Mouse (Mus musculus): ENCODE measurements around the gene Gm4969. TPM values are rescaled to one million over a fixed set of nuclear protein-coding genes. Genes with fewer than 3 reads are reported as not detected.
"Not testable (repeated sequence)": the region's sequence is repeated elsewhere in the genome, so short reads cannot be mapped to it uniquely, and the experiment has no call there.

Gene Gm4969
- not detected for total RNA-seq (2022)

- no peak for DNase-seq (ENCODE audit: low spot score)
Observed at GRCm38 (mm10) chr7:19118028-19118771, at the start of gene Gm4969. Gene Gm4969, minus strand, starts transcription at chr7:19118368.

DNA sequence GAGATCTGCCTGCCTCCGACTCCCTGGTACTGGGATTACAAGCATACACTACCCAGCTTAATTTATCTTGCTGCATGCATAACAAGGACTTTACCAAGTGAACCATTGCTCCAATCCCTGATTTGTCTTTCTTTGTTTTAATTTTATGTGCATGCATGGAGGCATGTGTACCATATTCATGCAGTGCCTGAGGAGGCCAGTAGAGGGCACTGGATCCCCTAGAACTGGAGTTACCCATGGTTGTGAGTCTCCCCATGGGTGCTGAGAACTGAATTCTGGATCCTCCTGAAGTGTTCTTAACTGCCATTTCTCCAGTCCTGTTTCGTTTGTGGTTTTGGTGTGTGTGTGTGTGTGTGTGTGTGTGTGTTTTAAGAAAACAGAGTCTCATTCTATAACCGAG is 48.8 kb upstream of the Gm4969 start:
- DNase-seq (ENCODE audit: low spot score) = no peak

GRCm38 (mm10) chr7:19165656-19166423 is 47.7 kb upstream of the Gm4969 start, which contains the start of gene Gipr:
Gene Gipr, minus strand, starts transcription at chr7:19166127.
- no peak for DNase-seq (ENCODE audit: low spot score)

- DNase-seq (ENCODE audit: low spot score) = no peak
Observed at GRCm38 (mm10) chr7:19164978-19165377, 46.8 kb upstream of the Gm4969 start.

DNA sequence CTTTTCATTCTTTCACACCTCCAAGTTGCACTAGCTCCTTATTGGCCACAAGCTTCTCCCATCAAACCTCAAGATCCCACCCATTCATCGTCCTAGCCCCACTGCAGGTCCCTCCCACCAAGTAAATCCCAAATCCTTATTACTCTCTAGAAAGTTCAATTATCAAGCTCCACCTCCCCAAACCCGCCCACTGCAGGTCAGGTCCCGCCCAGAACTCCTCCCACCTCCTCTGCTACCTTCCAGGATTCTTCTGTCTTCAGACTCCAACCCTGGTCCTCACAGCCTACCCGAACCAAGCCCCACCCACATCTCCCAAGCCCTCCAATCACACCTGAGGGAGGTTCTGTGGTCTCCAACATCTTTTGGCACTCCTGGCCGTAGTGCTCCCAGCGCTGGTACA is 46.0 kb upstream of the Gm4969 start:
- DNase-seq (ENCODE audit: low spot score) = no peak

- no peak for DNase-seq (ENCODE audit: low spot score)
Observed at GRCm38 (mm10) chr7:19163752-19164151, 45.6 kb upstream of the Gm4969 start.

DNA sequence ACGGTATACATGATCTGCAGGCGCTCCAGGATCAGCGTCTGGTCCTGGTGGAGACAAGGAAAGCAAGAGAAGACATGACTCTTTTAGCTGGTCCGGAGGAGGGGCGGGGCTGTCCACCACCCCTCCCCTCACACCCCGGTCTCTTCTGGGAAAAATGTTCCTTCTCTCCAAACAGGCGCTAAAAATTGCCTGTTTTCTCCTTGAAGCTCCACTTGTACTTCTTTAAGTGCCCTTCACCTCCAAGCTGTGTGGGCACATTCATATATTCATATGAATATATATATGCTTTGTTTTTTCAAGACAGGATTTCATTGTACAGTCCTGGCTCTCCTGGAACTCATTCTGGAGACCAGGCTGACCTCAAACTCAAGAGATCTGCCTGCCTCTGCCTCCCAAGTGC is 44.8 kb upstream of the Gm4969 start:
- DNase-seq (ENCODE audit: low spot score) = no peak

- no peak for DNase-seq (ENCODE audit: low spot score)
Observed at GRCm38 (mm10) chr7:19160115-19160514, 41.9 kb upstream of the Gm4969 start.

DNA sequence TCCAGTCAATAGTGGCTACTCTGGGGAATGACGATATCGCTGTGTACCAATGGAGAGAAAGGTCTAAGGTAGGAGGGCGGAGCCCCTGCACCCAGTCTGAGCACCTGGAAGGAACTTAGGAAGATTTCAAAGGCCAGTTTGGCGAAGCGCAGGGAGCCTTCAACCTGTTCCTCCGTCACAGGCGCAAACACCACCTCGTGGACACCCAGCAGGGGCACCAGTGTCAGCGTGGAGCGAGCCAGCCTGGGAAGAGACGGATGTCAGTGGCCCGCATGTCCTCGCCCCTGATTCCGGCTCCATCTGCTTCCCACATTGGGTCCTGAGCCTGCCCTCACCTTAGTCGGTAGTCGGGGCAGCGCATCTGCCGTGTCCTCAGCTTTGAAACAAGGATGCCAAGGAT is 41.2 kb upstream of the Gm4969 start:
- no peak for DNase-seq (ENCODE audit: low spot score)

DNA sequence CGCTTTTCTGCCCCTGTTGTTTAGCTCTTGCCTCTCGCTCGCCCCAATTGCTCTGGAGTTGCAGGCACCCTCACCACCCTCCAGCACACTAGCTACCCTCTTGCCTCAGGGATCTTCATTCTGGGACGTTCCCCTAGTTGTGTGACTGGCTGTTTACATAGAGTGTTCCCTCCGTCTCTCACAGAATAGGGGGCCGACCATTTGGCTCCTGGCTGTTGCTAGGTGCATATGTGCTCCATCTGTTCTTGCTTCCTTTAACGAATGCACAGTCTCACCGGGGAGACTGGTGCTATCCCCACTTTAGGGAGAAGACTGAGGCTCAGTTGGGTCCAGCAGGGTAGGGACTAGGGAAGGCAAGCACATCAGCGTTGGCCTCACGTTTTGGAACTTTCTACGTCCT is 40.4 kb upstream of the Gm4969 start:
- DNase-seq (ENCODE audit: low spot score) = no peak

- peak; percentile 85 for DNase-seq (ENCODE audit: low spot score)
Observed at GRCm38 (mm10) chr7:19157160-19157800, 39.1 kb upstream of the Gm4969 start.

GRCm38 (mm10) chr7:19155825-19156475 is 37.8 kb upstream of the Gm4969 start:
- no peak for DNase-seq (ENCODE audit: low spot score)

DNA sequence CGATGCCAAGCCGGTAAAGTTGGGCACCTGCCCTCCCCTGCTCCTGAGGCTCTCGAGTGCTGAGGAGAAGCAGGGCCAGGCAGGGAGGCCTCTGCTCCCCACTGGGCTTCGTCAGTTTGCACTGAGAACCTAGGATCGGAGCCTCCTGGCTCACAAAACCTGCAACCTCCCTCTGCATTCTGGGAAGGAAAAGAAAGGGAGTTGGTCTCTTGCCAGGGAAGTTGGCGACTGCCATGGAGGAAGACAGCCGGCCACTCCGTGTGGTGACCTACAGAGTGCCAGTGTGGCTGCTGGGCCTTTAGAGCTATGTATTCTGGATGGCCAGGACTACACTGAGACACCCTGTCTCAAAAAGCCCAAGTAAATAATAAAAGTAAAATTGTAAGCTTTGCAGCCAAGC is 36.6 kb upstream of the Gm4969 start:
- no peak for DNase-seq (ENCODE audit: low spot score)

DNA sequence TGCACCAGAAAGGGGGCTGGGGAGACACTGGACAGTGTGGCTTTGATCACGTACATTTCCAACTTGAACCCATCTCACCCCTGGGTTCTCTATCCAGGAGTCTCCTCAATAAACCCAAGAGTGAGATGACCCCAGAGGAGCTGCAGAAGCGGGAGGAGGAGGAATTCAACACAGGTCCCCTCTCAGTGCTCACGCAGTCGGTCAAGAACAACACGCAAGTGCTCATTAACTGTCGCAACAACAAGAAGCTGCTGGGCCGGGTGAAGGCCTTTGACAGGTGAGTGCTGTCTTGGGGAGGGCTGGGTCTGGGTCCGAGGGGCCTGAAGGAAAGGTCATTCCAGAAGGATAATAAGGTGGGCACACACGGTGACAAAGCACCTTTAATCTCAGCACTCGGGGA is 33.0 kb upstream of the Gm4969 start:
- DNase-seq (ENCODE audit: low spot score) = not testable (repeated sequence)

GRCm38 (mm10) chr7:19149626-19150025 is 31.5 kb upstream of the Gm4969 start, which contains the start of gene Snrpd2:
Gene Snrpd2, plus strand, starts transcription at chr7:19149722.
- DNase-seq (ENCODE audit: low spot score) = peak; percentile 95

- DNase-seq (ENCODE audit: low spot score) = peak; percentile 99
Observed at GRCm38 (mm10) chr7:19148875-19149541, 30.8 kb upstream of the Gm4969 start, which contains the start of gene Qpctl. Gene Qpctl, minus strand, starts transcription at chr7:19149291.

GRCm38 (mm10) chr7:19148180-19148874 is 30.2 kb upstream of the Gm4969 start:
- no peak for DNase-seq (ENCODE audit: low spot score)

DNA sequence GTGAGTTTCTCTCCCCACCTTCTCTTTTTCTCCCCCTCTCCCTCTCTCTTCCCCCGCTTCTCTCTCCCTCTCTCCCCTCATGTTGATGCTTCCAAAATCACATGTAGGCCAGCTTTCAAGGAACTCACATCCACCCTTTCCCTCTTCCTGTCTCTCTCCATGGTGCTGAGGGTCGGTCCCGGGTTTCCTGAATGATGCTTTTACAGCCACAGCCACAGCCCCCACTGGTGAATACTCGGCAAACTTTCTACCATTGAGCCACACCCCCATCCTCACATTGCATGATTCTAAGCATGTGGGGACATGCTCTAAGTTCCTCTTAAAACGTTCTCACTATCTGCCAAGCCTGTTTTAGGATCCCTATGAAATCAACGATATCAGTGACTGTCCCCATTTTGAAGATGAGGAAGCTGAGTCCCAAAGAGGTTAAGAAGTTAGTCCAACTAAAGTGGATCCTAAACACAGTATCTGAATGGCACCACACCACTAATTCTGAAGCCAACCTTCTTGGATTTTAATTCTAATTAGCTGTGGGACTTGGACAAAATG is 29.4 kb upstream of the Gm4969 start:
- no peak for DNase-seq (ENCODE audit: low spot score)

DNA sequence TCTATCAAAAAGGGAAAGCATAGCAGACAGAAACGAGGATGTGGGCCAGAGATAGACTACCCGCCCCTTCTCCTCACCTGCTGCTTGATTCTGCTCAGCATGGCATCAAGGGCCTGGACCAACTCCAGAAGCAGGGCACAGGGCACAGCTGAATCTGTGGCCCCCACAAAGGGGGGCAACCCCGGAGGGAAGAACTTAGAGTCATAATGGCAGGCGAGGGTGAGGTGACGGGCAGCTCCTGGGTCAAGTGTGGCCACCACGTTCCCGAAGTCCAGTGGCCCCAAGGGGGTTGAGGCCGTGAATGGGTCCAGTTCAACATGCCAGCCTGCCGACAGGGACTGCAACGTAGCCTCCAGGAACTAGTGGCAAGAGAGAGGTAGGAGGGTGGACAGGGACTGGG is 28.6 kb upstream of the Gm4969 start:
- no peak for DNase-seq (ENCODE audit: low spot score)

GRCm38 (mm10) chr7:19137380-19137779 is 19.2 kb upstream of the Gm4969 start:
- DNase-seq (ENCODE audit: low spot score) = no peak

All from heart, adult 8-10 months (tissue).